ENCODE assay signal across 13 mouse cellular contexts in the genomic region with DNA sequence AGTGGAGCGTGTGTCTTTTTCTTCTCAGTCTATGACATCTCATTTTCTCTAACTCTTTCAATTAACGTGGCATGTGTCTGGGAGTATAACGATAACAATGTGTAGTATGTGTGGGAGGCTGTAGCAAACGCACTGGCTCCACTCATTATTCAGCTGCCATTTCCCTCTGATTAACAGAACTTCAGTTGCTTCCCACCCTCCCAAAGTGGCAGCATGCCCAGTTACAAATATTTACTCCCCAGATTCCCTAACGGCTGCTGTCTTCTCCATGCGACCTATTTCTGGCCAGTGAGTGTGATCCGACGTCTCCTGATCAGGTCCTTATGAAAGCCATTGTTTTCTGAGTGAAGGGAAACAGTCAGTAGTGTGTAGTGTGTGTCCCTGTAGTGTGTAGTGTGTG.
A peak's percentile ranks its signal among the peaks of the same experiment; 100 is the strongest.
DNase-seq lines count a peak whose midpoint lies in the region; ATAC-seq and TF ChIP-seq lines count a peak whose summit lies in the region.
"Had no signal": no experiment of that assay in that cellular context is flagged by ENCODE, and none has a peak within 500 bp of the region (broad histone marks: within the 10 kb centered on the region; RNA-seq: fewer than 3 reads in every experiment).

No protein-coding gene starts in this region.

- 21% methylated on average over 8 of the region's 8 CpGs for WGBS in heart, embryonic 16.5 days
- WGBS in lung, adult 2 months: 13% methylated on average over 8 of the region's 8 CpGs
- 24% methylated on average over 8 of the region's 8 CpGs for WGBS in lung, embryonic 14.5 days
- 19% methylated on average over 8 of the region's 8 CpGs for WGBS in stomach, postnatal 0 days

- no peak for TF ChIP-seq EP300 in stomach, postnatal 0 days (optimal IDR thresholded peaks at IDR 0.05)

- no peak for TF ChIP-seq CTCF in lung, adult 2 months (IDR thresholded peaks at IDR 0.05; ENCODE audit: insufficient read depth, low read length)
- TF ChIP-seq CTCF in lung, embryonic 14.5 days (IDR thresholded peaks at IDR 0.05; ENCODE audit: low read depth): no peak
- no peak for TF ChIP-seq CTCF in stomach, postnatal 0 days (IDR thresholded peaks at IDR 0.05; ENCODE audit: low read depth)

- TF ChIP-seq POLR2A in lung, adult 2 months (IDR thresholded peaks at IDR 0.05; ENCODE audit: borderline replicate concordance, extremely low read depth, low read depth, low read length): no peak

- intact Hi-C loops in gastrocnemius, postnatal 14 days (cut with DNase I; ENCODE audit: low total_unique reads): no loop called here

- no peaks in the 10 kb centered on the region for H3K27me3 ChIP-seq in heart, embryonic 16.5 days (ENCODE audit: control insufficient read depth, insufficient read depth, low read length)
- H3K27me3 ChIP-seq in lung, embryonic 14.5 days (ENCODE audit: insufficient read depth, low read length): no peaks in the 10 kb centered on the region
- H3K27me3 ChIP-seq in stomach, postnatal 0 days (ENCODE audit: control insufficient read depth, insufficient read depth, low read length): no peaks in the 10 kb centered on the region

- no peak for ATAC-seq in heart, embryonic 16.5 days (replicated peaks; ENCODE audit: extremely low read depth, insufficient read depth, low FRiP score)
- peak; percentile 57 for ATAC-seq in lung, embryonic 14.5 days (ENCODE audit: insufficient read depth)
- no peak; the same call in 1 of the 2 replicates for ATAC-seq in stomach, postnatal 0 days (ENCODE audit: low FRiP score, low TSS enrichment)

- DNase-seq in heart, adult 18-20 months: no peak
- peak; percentile 51 to 65 for DNase-seq in lung, adult 18-20 months
- DNase-seq in lung, adult 2 months: no peak
- peak; percentile 90 for DNase-seq in lung, embryonic 14.5 days
- DNase-seq in stomach, postnatal 0 days (ENCODE audit: low spot score): peak; percentile 47
- DNase-seq in gastrocnemius, postnatal 14 days: no peak
- DNase-seq: cerebellum, postnatal 36 days; gastrocnemius, postnatal 10 days; right cerebral cortex, adult 18-20 months had no signal

- H3K9ac ChIP-seq in heart, embryonic 16.5 days (ENCODE audit: low read length): no peak overlapping the region
- H3K9ac ChIP-seq in lung, embryonic 14.5 days: no peak overlapping the region
- no peak overlapping the region for H3K9ac ChIP-seq in stomach, postnatal 0 days (ENCODE audit: low read length)
- H3K9ac ChIP-seq: hindbrain, embryonic 15.5 days had no signal

- H3K27ac ChIP-seq in heart, embryonic 16.5 days (ENCODE audit: low read length): peak overlapping the region; percentile 41
- H3K27ac ChIP-seq in lung, embryonic 14.5 days (ENCODE audit: low read depth): peak overlapping the region; percentile 31
- peak overlapping the region; percentile 61 for H3K27ac ChIP-seq in stomach, postnatal 0 days (replicated peaks)
- H3K27ac ChIP-seq: hindbrain, embryonic 15.5 days had no signal

- peaks cover 28% of the 10 kb centered on the region for H3K4me1 ChIP-seq in heart, embryonic 16.5 days (ENCODE audit: control insufficient read depth, insufficient read depth, low read length)
- peaks cover 20% of the 10 kb centered on the region for H3K4me1 ChIP-seq in lung, adult 2 months (ENCODE audit: control insufficient read depth, insufficient read depth, low read length)
- peaks cover 37% of the 10 kb centered on the region for H3K4me1 ChIP-seq in lung, embryonic 14.5 days (ENCODE audit: insufficient read depth)
- H3K4me1 ChIP-seq in stomach, postnatal 0 days (replicated peaks; ENCODE audit: control insufficient read depth, insufficient read depth): peaks cover 7% of the 10 kb centered on the region

- no peaks in the 10 kb centered on the region for H3K9me3 ChIP-seq in heart, embryonic 16.5 days (replicated peaks; ENCODE audit: control insufficient read depth, low read length)
- H3K9me3 ChIP-seq in lung, embryonic 14.5 days (ENCODE audit: low read depth, low read length): no peaks in the 10 kb centered on the region
- H3K9me3 ChIP-seq in stomach, postnatal 0 days (ENCODE audit: control insufficient read depth, low read length): no peaks in the 10 kb centered on the region
- H3K9me3 ChIP-seq: hindbrain, embryonic 15.5 days had no signal

- no peaks in the 10 kb centered on the region for H3K36me3 ChIP-seq in heart, embryonic 16.5 days (ENCODE audit: control insufficient read depth, insufficient read depth)
- no peaks in the 10 kb centered on the region for H3K36me3 ChIP-seq in lung, embryonic 14.5 days (ENCODE audit: insufficient read depth)
- H3K36me3 ChIP-seq in stomach, postnatal 0 days (ENCODE audit: control insufficient read depth, insufficient read depth, low read length): no peaks in the 10 kb centered on the region
- H3K36me3 ChIP-seq: hindbrain, embryonic 15.5 days had no signal

- H3K4me3 ChIP-seq in heart, embryonic 16.5 days (ENCODE audit: low read length): no peak overlapping the region
- H3K4me3 ChIP-seq in lung, adult 2 months (replicated peaks; ENCODE audit: extremely low read depth, low read depth, low read length): no peak overlapping the region
- no peak overlapping the region for H3K4me3 ChIP-seq in lung, embryonic 14.5 days (ENCODE audit: low read depth, low read length)
- H3K4me3 ChIP-seq in stomach, postnatal 0 days (ENCODE audit: low read depth, low read length): no peak overlapping the region
- H3K4me3 ChIP-seq: hindbrain, embryonic 15.5 days had no signal

- no peak overlapping the region for H3K4me2 ChIP-seq in heart, embryonic 16.5 days (ENCODE audit: low read depth, low read length)
- 0 out of 2 replicates have a peak overlapping the region, but pooled peaks have one; percentile 10 for H3K4me2 ChIP-seq in lung, embryonic 14.5 days
- no peak overlapping the region for H3K4me2 ChIP-seq in stomach, postnatal 0 days (replicated peaks; ENCODE audit: low read depth)
- H3K4me2 ChIP-seq: hindbrain, embryonic 15.5 days; liver, embryonic 11.5 days; midbrain, embryonic 11.5 days had no signal

Comparison
In these comparisons a context has a peak if more than half of its experiments do, and no peak if none do; other contexts are left out.
1. DNase-seq: peak in lung, adult 18-20 months (2 of 2), lung, embryonic 14.5 days (single experiment) and stomach, postnatal 0 days (single experiment); none in heart, adult 18-20 months (0 of 2), lung, adult 2 months (single experiment) and gastrocnemius, postnatal 14 days (single experiment).
2. Peak in every context shown above with its lines, with median percentiles within 50 percentile points of each other: H3K27ac ChIP-seq.